Mouse (Mus musculus) G1E (cell line): Measurements from ENCODE around the gene Pcsk7.

Experiments used
- CTCF ChIP-seq: IDR thresholded peaks from 2 replicates; pipeline ENCODE4 v1.5.1; 2012; ENCODE audit warnings: low read depth, low read length, inconsistent platforms, mixed read lengths
- TAL1 ChIP-seq: conservative IDR thresholded peaks from 2 replicates; pipeline ENCODE4 v1.6.1; 2012; ENCODE audit warnings: low read depth, low read length, inconsistent platforms, mixed read lengths

DNA sequence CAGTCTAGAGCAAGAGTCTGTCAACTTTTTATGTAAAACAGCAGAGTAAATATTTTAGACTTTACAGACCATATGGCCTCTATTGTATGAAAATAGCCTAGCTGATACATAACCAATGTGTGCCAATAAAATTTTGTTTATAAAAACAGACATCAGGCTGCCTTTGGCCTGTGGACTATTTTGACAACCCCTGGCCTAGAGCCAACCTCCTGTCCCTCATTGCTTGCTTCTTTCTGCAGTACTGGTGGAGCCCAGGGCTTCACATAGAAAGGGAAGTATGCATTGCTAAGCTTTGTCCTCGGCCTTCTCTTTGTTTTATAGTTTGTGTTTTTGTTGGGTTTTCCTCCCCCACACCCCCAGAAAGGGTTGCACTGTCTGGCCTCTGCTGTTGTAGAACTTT lies 25.7 kb downstream of the Pcsk7 start:
- TF ChIP-seq CTCF, result no peak
- TF ChIP-seq TAL1, result no peak
